ENCODE assay signal across 8 mouse cellular contexts in genomic region chr2:126034379-126035005, GRCm38 (mm10). TPM values are rescaled to one million over a fixed set of nuclear protein-coding genes. Genes with fewer than 3 reads are reported as not detected.
DNase-seq lines count a peak whose midpoint lies in the region; ATAC-seq lines count a peak whose summit lies in the region.

TSS of gene Fgf7 (plus strand) at chr2:126034658.

- DNase-seq in cerebellum, postnatal 14 days = peak; percentile 16 to 20
- no peak for DNase-seq in cerebellum, adult 11-12 months
- DNase-seq in midbrain, embryonic 14.5 days = peak; percentile 63
- DNase-seq in midbrain, embryonic 10.5 days (ENCODE audit: low spot score) = no peak
- no peak for DNase-seq in thymus, postnatal 10 days (ENCODE audit: low spot score in 2 of 2)
- no peak for DNase-seq in thymus, postnatal 36 days

- no peaks in the 10 kb centered on the region for H3K36me3 ChIP-seq in midbrain, embryonic 14.5 days (ENCODE audit: control insufficient read depth, insufficient read depth, low read length)
- no peaks in the 10 kb centered on the region for H3K36me3 ChIP-seq in midbrain, embryonic 10.5 days
- H3K36me3 ChIP-seq in intestine, embryonic 15.5 days = no peaks in the 10 kb centered on the region
- no peaks in the 10 kb centered on the region for H3K36me3 ChIP-seq in lung, embryonic 16.5 days (ENCODE audit: control insufficient read depth, insufficient read depth, low read length)

- no peak within 1 kb of the TSS for H3K27ac ChIP-seq in midbrain, embryonic 14.5 days (replicated peaks; ENCODE audit: low read depth, low read length)
- no peak within 1 kb of the TSS for H3K27ac ChIP-seq in midbrain, embryonic 10.5 days (replicated peaks)
- no peak within 1 kb of the TSS for H3K27ac ChIP-seq in intestine, embryonic 15.5 days
- H3K27ac ChIP-seq in lung, embryonic 16.5 days (ENCODE audit: low read length) = peak within 1 kb of the TSS; percentile 66

- no peak for ATAC-seq in midbrain, embryonic 14.5 days (ENCODE audit: low FRiP score, low TSS enrichment)
- ATAC-seq in intestine, embryonic 15.5 days = no peak
- peak; percentile 51; the same call in 1 of the 2 replicates for ATAC-seq in lung, embryonic 16.5 days (ENCODE audit: low read depth)

- no peaks in the 10 kb centered on the region for H3K27me3 ChIP-seq in midbrain, embryonic 14.5 days (ENCODE audit: control insufficient read depth, insufficient read depth, low read length)
- H3K27me3 ChIP-seq in midbrain, embryonic 10.5 days (ENCODE audit: low read depth, poor library complexity, severe bottlenecking) = no peaks in the 10 kb centered on the region
- H3K27me3 ChIP-seq in intestine, embryonic 15.5 days (replicated peaks) = no peaks in the 10 kb centered on the region
- no peaks in the 10 kb centered on the region for H3K27me3 ChIP-seq in lung, embryonic 16.5 days (ENCODE audit: control insufficient read depth, insufficient read depth, low read depth, low read length)

- 75% methylated on average over 15 of the region's 15 CpGs for WGBS in midbrain, embryonic 14.5 days
- WGBS in midbrain, embryonic 10.5 days = 76% methylated on average over 15 of the region's 15 CpGs
- WGBS in intestine, embryonic 15.5 days = 42% methylated on average over 15 of the region's 15 CpGs
- 42% methylated on average over 15 of the region's 15 CpGs for WGBS in lung, embryonic 16.5 days

- no peak within 1 kb of the TSS for H3K4me3 ChIP-seq in midbrain, embryonic 14.5 days (replicated peaks; ENCODE audit: low read depth, low read length)
- no peak within 1 kb of the TSS for H3K4me3 ChIP-seq in midbrain, embryonic 10.5 days
- no peak within 1 kb of the TSS for H3K4me3 ChIP-seq in intestine, embryonic 15.5 days (replicated peaks)
- peak within 1 kb of the TSS; percentile 39 for H3K4me3 ChIP-seq in lung, embryonic 16.5 days (ENCODE audit: low read length)

- H3K4me2 ChIP-seq in midbrain, embryonic 14.5 days (ENCODE audit: low read length) = no peak within 1 kb of the TSS
- peak within 1 kb of the TSS; percentile 4; the same call in 1 of the 2 replicates for H3K4me2 ChIP-seq in intestine, embryonic 15.5 days (replicated peaks)
- peak within 1 kb of the TSS; percentile 56 for H3K4me2 ChIP-seq in lung, embryonic 16.5 days (ENCODE audit: low read depth, low read length)

- no peaks in the 10 kb centered on the region for H3K4me1 ChIP-seq in midbrain, embryonic 14.5 days (ENCODE audit: control insufficient read depth, insufficient read depth, low read length)
- 0 out of 2 replicates have a peak, but pooled peaks cover 3% of the 10 kb centered on the region for H3K4me1 ChIP-seq in midbrain, embryonic 10.5 days
- no peaks in the 10 kb centered on the region for H3K4me1 ChIP-seq in intestine, embryonic 15.5 days (replicated peaks)
- H3K4me1 ChIP-seq in lung, embryonic 16.5 days (replicated peaks; ENCODE audit: control insufficient read depth, insufficient read depth, low read length) = peaks cover 7% of the 10 kb centered on the region; the same call in 1 of the 2 replicates

- no peaks in the 10 kb centered on the region for H3K9me3 ChIP-seq in midbrain, embryonic 14.5 days (ENCODE audit: control insufficient read depth, low read length)
- H3K9me3 ChIP-seq in midbrain, embryonic 10.5 days (replicated peaks) = no peaks in the 10 kb centered on the region
- H3K9me3 ChIP-seq in intestine, embryonic 15.5 days = no peaks in the 10 kb centered on the region
- no peaks in the 10 kb centered on the region for H3K9me3 ChIP-seq in lung, embryonic 16.5 days (ENCODE audit: control insufficient read depth, low read length)

- no peak within 1 kb of the TSS for H3K9ac ChIP-seq in midbrain, embryonic 14.5 days (replicated peaks; ENCODE audit: low read length)
- no peak within 1 kb of the TSS for H3K9ac ChIP-seq in intestine, embryonic 15.5 days
- peak within 1 kb of the TSS; percentile 59 for H3K9ac ChIP-seq in lung, embryonic 16.5 days (ENCODE audit: low read length)

RNA-seq across cellular contexts. Expression of gene Fgf7, which starts in this region (rescaled TPM):
- 0.18 and 0.28 TPM in 2 replicates for polyA plus RNA-seq in midbrain, embryonic 14.5 days (2014; fragmentation: Nextera tagmentation; extraction: Ambion mirVana)
- 0.05 and 0.67 TPM in 2 replicates for polyA plus RNA-seq in midbrain, embryonic 10.5 days (2016; fragmentation: Nextera tagmentation; extraction: Ambion mirVana)
- 0.38 and 0.49 TPM in 2 replicates for polyA plus RNA-seq in intestine, embryonic 15.5 days (2015; fragmentation: Nextera tagmentation; extraction: Ambion mirVana)
- 16.3 and 19.2 TPM in 2 replicates for polyA plus RNA-seq in lung, embryonic 16.5 days (2015; fragmentation: Nextera tagmentation; extraction: Ambion mirVana)

Comparison
In these comparisons a context has a peak if more than half of its experiments do, and no peak if none do; other contexts are left out.
1. RNA of gene Fgf7 (polyA plus RNA-seq): 16.3 to 19.2 TPM in lung, embryonic 16.5 days; 0.38 to 0.49 TPM in intestine, embryonic 15.5 days, 0.18 to 0.28 TPM in midbrain, embryonic 14.5 days and 0.05 to 0.67 TPM in midbrain, embryonic 10.5 days; every median in the first group is over 10 times any median in the second.
2. DNase-seq: peak in cerebellum, postnatal 14 days (2 of 2); none in cerebellum, adult 11-12 months (single experiment), midbrain, embryonic 10.5 days (single experiment), thymus, postnatal 10 days (0 of 2) and thymus, postnatal 36 days (0 of 2).
3. Peak in DNase-seq in midbrain, embryonic 14.5 days; RNA of the gene not detected or under 1 TPM.